Mouse (Mus musculus) splenic B cell, adult 2 months (primary cell): ENCODE data around the gene Olfr239.
"Not testable (repeated sequence)": the region's sequence is repeated elsewhere in the genome, so short reads cannot be mapped to it uniquely, and the experiment has no call there.

Experiments
- DNase-seq: peaks from one replicate; pipeline ENCODE4 v3.0.0-alpha.2; 2011; ENCODE audit warnings: low read depth, low spot score
- H3K27me3 ChIP-seq: 2 replicates; pipeline ENCODE4 v1.6.1; 2012; ENCODE audit warnings: mild to moderate bottlenecking, low read length, moderate library complexity, mixed read lengths; ENCODE audit not compliant: control insufficient read depth, poor library complexity, insufficient read depth, severe bottlenecking
- H3K36me3 ChIP-seq: 2 replicates; pipeline ENCODE4 v1.6.1; 2012; ENCODE audit warnings: mild to moderate bottlenecking, low read length, moderate library complexity, mixed read lengths; ENCODE audit not compliant: control insufficient read depth, poor library complexity, insufficient read depth, severe bottlenecking

The Olfr239 gene

DNA sequence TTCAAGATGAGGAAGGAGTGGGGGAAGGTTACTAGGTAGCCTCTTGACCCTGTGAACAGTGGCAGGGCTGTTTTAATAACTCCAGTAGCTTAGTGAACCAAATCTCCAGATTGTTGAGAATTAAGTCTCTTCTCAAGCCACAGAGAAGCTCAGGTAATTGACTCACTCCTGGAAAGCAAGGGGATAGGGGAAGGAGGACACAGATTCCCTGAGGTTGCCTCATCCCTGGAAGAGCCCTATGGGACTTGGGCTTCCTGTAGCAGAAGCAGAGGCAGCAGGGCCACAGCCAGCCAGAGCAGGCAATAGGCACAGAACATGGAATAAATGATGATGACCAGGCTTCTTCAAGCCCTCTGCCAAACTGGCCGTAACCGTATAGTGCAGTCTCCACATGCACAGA is at the start of gene Olfr239:
Gene Olfr239 (plus strand): TSS at position 301 of the 400 bp plus-strand sequence.
- not testable (repeated sequence) for H3K27me3 ChIP-seq, DNase-seq, H3K36me3 ChIP-seq

- H3K27me3 ChIP-seq, H3K36me3 ChIP-seq, DNase-seq: not testable (repeated sequence)
Observed at GRCm38 (mm10) chr17:33168147-33168546, 23.0 kb upstream of the Olfr239 start, which contains the start of gene Olfr55. Gene Olfr55 (plus strand): TSS chr17:33168447.

GRCm38 (mm10) chr17:33221590-33221989 is 30.5 kb downstream of the Olfr239 start, which contains the start of gene Olfr1564:
Gene Olfr1564 (minus strand): TSS chr17:33221690.
- no peaks in the 10 kb centered on the region; the same call in 1 of the 2 replicates for H3K27me3 ChIP-seq
- DNase-seq = no peak
- H3K36me3 ChIP-seq = no peaks in the 10 kb centered on the region

DNA sequence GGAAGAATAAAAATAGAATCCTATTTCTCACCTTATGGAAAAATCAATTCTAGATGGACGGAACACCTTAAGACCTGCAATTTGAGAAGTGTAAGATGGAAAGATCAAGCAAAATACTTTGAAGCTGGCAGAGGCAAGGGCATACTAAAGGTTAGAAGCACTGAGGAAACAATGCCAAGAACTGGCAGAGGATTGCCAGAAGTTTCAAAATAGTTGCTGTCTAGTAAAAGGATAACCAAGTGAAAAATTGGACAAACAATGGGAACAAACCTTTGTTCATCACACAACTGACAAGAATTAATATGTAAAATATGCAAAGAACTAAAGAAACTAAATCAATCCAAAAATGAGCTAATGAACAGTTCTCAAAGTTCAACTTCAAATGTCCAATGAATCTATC is 45.5 kb downstream of the Olfr239 start:
- H3K36me3 ChIP-seq, H3K27me3 ChIP-seq, DNase-seq: not testable (repeated sequence)
